ENCODE assay signal across 8 mouse cellular contexts in genomic region chr16:33184901-33185260, GRCm38 (mm10). TPM values are rescaled to one million over a fixed set of nuclear protein-coding genes. Genes with fewer than 3 reads are reported as not detected.
A peak's percentile ranks its signal among the peaks of the same experiment; 100 is the strongest.
DNase-seq lines count a peak whose midpoint lies in the region; ATAC-seq lines count a peak whose summit lies in the region.

Gene Osbpl11 (plus strand): TSS chr16:33185071.

- H3K9ac ChIP-seq in hindbrain, embryonic 16.5 days (ENCODE audit: low read depth, low read length): peak within 1 kb of the TSS; percentile 92

- no peaks in the 10 kb centered on the region for H3K36me3 ChIP-seq in hindbrain, embryonic 16.5 days (ENCODE audit: control insufficient read depth, insufficient read depth, low read length)
- H3K36me3 ChIP-seq in macrophage (ENCODE audit: inconsistent target): no peaks in the 10 kb centered on the region

- no peaks in the 10 kb centered on the region for H3K9me3 ChIP-seq in hindbrain, embryonic 16.5 days (ENCODE audit: control insufficient read depth, low read length)

- peak; percentile 92 for DNase-seq in T-cell, adult 2 months (ENCODE audit: low spot score)
- peak; percentile 95 to 96 for DNase-seq in cerebellum, postnatal 36 days
- DNase-seq in gastrocnemius, adult 18-20 months (ENCODE audit: low spot score): peak; percentile 98
- peak; percentile 97 for DNase-seq in left cerebral cortex, adult 18-20 months (ENCODE audit: low spot score in 2 of 2)
- peak; percentile 97 for DNase-seq in right cerebral cortex, adult 18-20 months
- peak; percentile 91 for DNase-seq in urinary bladder, postnatal 10 days (ENCODE audit: low spot score)

- H3K4me2 ChIP-seq in hindbrain, embryonic 16.5 days (ENCODE audit: low read length): peak within 1 kb of the TSS; percentile 99

- peaks cover 21% of the 10 kb centered on the region for H3K4me1 ChIP-seq in hindbrain, embryonic 16.5 days (ENCODE audit: control insufficient read depth, insufficient read depth, low read depth, low read length)

- peaks cover 46% of the 10 kb centered on the region for H3K79me2 ChIP-seq in macrophage (ENCODE audit: inconsistent target)

- H3K27ac ChIP-seq in hindbrain, embryonic 16.5 days (ENCODE audit: low read depth, low read length): peak within 1 kb of the TSS; percentile 94
- H3K27ac ChIP-seq in macrophage: peak within 1 kb of the TSS; percentile 81

- no peaks in the 10 kb centered on the region for H3K27me3 ChIP-seq in hindbrain, embryonic 16.5 days (replicated peaks; ENCODE audit: control insufficient read depth, insufficient read depth, low read length)

- peak within 1 kb of the TSS; percentile 63 for H3K4me3 ChIP-seq in hindbrain, embryonic 16.5 days (ENCODE audit: low read length)
- H3K4me3 ChIP-seq in macrophage (ENCODE audit: inconsistent target): peak within 1 kb of the TSS; percentile 96

- WGBS in hindbrain, embryonic 16.5 days: under 1% methylated on average over 27 of the region's 27 CpGs
- WGBS in macrophage (ENCODE audit: missing documents): 1% methylated on average over 24 of the region's 27 CpGs

- peak; percentile 95 for ATAC-seq in hindbrain, embryonic 16.5 days

RNA-seq across cellular contexts. Expression of gene Osbpl11, which starts in this region (rescaled TPM):
- 10 to 100 TPM; 14.0 to 14.9 TPM for total RNA-seq in gastrocnemius, adult 18-20 months (2021)
- polyA plus RNA-seq in hindbrain, embryonic 16.5 days (2015; fragmentation: Nextera tagmentation; extraction: Ambion mirVana): 11.7 and 15.3 TPM in 2 replicates
- 10 to 100 TPM; 17.5 to 18.0 TPM for total RNA-seq in left cerebral cortex, adult 18-20 months (2021)
- 100 to 1,000 TPM in 6 of 26 experiments, 10 to 100 TPM in 20; 19.8 to 154 (median 51.0) TPM for total RNA-seq in macrophage (2018; cell fraction: chromatin; rRNA removed)
- total RNA-seq in macrophage (2018; cell fraction: cytosol; rRNA removed): 100 to 1,000 TPM in 3 of 26 experiments, 10 to 100 TPM in 23; 21.4 to 113 (median 53.4) TPM
- 100 to 1,000 TPM in 4 of 26 experiments, 10 to 100 TPM in 22; 34.6 to 144 (median 55.3) TPM for total RNA-seq in macrophage (2018; cell fraction: nucleus; rRNA removed)
- polyA plus RNA-seq in macrophage (2018): 41.2 to 73.0 TPM (median 51.8 TPM) in 3 replicates

Comparison
In these comparisons a context has a peak if more than half of its experiments do, and no peak if none do; other contexts are left out.
1. Peak in every context shown above with its lines: DNase-seq, ATAC-seq, H3K4me3 ChIP-seq and H3K27ac ChIP-seq.